Mouse (Mus musculus): Measurements from ENCODE around the gene 1110004F10Rik. TPM values are rescaled to one million over a fixed set of nuclear protein-coding genes. Genes with fewer than 3 reads are reported as not detected.

1110004F10Rik gene
- total and polyA plus RNA-seq, 3 experiments = 158 to 182 TPM; not detected in 1

- no peaks in the 10 kb centered on the region for H3K9me3 ChIP-seq (replicated peaks; ENCODE audit: insufficient read depth, low read length)
- no peaks in the 10 kb centered on the region for H3K27me3 ChIP-seq (ENCODE audit: control insufficient read depth in 1 of 2, insufficient read depth in 2 of 2, low read length in 2 of 2)
- H3K79me2 ChIP-seq (ENCODE audit: control insufficient read depth, insufficient read depth, low read length, poor library complexity) = no peaks in the 10 kb centered on the region
- H3K27ac ChIP-seq (ENCODE audit: control insufficient read depth, low read depth, low read length) = no peak overlapping the region
- DNase-seq (ENCODE audit: low read depth, low spot score) = peak; percentile 13
- H3K4me3 ChIP-seq (ENCODE audit: control insufficient read depth in 1 of 2, insufficient read depth in 1 of 2, low read depth in 2 of 2, low read length in 2 of 2) = no peak overlapping the region
- peaks cover 4 to 6% of the 10 kb centered on the region in 2 experiments; a peak in 2 of 4 replicates for H3K4me1 ChIP-seq (ENCODE audit: control insufficient read depth in 1 of 2, insufficient read depth in 2 of 2, low read length in 2 of 2)
- H3K9ac ChIP-seq (ENCODE audit: control insufficient read depth, low read depth, low read length, poor library complexity, severe bottlenecking) = no peak overlapping the region
- H3K36me3 ChIP-seq (ENCODE audit: control insufficient read depth in 1 of 2, insufficient read depth in 2 of 2, low read length in 2 of 2) = peaks cover 0 to 7% of the 10 kb centered on the region in 2 experiments; a peak in 2 of 4 replicates
- peak in 2 of 3 experiments; percentile 22 to 41; a peak in 5 of 6 replicates for TF ChIP-seq CTCF (IDR thresholded peaks at IDR 0.05 in 2 of 3, conservative IDR thresholded peaks at IDR 0.05 in 1 of 3; ENCODE audit: control insufficient read depth in 1 of 3, insufficient read depth in 1 of 3, low read depth in 2 of 3, low read length in 3 of 3, poor library complexity in 1 of 3, severe bottlenecking in 1 of 3)
- TF ChIP-seq MEF2A (IDR thresholded peaks at IDR 0.05; ENCODE audit: extremely low read depth, insufficient replicate concordance, low read depth, low read length, poor library complexity, severe bottlenecking) = no peak
Observed at GRCm38 (mm10) chr7:116134413-116135292, 95.5 kb downstream of the 1110004F10Rik start.

GRCm38 (mm10) chr7:116137149-116137548 lies 98.0 kb downstream of the 1110004F10Rik start:
- Histone ChIP-seq H3K27ac (ENCODE audit: control insufficient read depth, low read depth, low read length) (no peak overlapping the region), H3K4me1 (ENCODE audit: control insufficient read depth in 1 of 2, insufficient read depth in 2 of 2, low read length in 2 of 2) (no peaks in the 10 kb centered on the region; a peak in 1 of 4 replicates), H3K9me3 (replicated peaks; ENCODE audit: insufficient read depth, low read length) (no peaks in the 10 kb centered on the region), H3K4me3 (ENCODE audit: control insufficient read depth in 1 of 2, insufficient read depth in 1 of 2, low read depth in 2 of 2, low read length in 2 of 2) (no peak overlapping the region), H3K36me3 (ENCODE audit: control insufficient read depth in 1 of 2, insufficient read depth in 2 of 2, low read length in 2 of 2) (no peaks in the 10 kb centered on the region), H3K79me2 (ENCODE audit: control insufficient read depth, insufficient read depth, low read length, poor library complexity) (no peaks in the 10 kb centered on the region), H3K27me3 (ENCODE audit: control insufficient read depth in 1 of 2, insufficient read depth in 2 of 2, low read length in 2 of 2) (no peaks in the 10 kb centered on the region), H3K9ac (ENCODE audit: control insufficient read depth, low read depth, low read length, poor library complexity, severe bottlenecking) (no peak overlapping the region)
- no peak for DNase-seq (ENCODE audit: low read depth, low spot score)
- no peak for TF ChIP-seq GATA1 (IDR thresholded peaks at IDR 0.05; ENCODE audit: low read depth, low read length)
- TF ChIP-seq ETS1 (IDR thresholded peaks at IDR 0.05; ENCODE audit: low read depth, low read length) = no peak
- no peak for TF ChIP-seq MXI1 (IDR thresholded peaks at IDR 0.05; ENCODE audit: low read depth, low read length)
- TF ChIP-seq CHD2 (IDR thresholded peaks at IDR 0.05; ENCODE audit: low read length) = no peak
- TF ChIP-seq SIN3A (IDR thresholded peaks at IDR 0.05; ENCODE audit: low read length) = no peak
- TF ChIP-seq MEF2A (IDR thresholded peaks at IDR 0.05; ENCODE audit: extremely low read depth, insufficient replicate concordance, low read depth, low read length, poor library complexity, severe bottlenecking) = no peak
- no peak for TF ChIP-seq USF2 (IDR thresholded peaks at IDR 0.05; ENCODE audit: borderline replicate concordance in 1 of 2, insufficient read depth in 1 of 2, low read depth in 1 of 2, low read length in 2 of 2)
- TF ChIP-seq POLR2A (IDR thresholded peaks at IDR 0.05; ENCODE audit: control insufficient read depth in 1 of 2, insufficient read depth in 1 of 2, low read depth in 1 of 2, low read length in 2 of 2, poor library complexity in 1 of 2) = no peak
- TF ChIP-seq MAFK (IDR thresholded peaks at IDR 0.05; ENCODE audit: borderline replicate concordance, low read depth, low read length) = no peak
- no peak for TF ChIP-seq JUND (IDR thresholded peaks at IDR 0.05; ENCODE audit: low read depth, low read length)
- no peak for TF ChIP-seq MYC (IDR thresholded peaks at IDR 0.05; ENCODE audit: low read depth, low read length)
- no peak for TF ChIP-seq NELFE (IDR thresholded peaks at IDR 0.05; ENCODE audit: low read depth, low read length)
- TF ChIP-seq CTCF (IDR thresholded peaks at IDR 0.05 in 2 of 3, conservative IDR thresholded peaks at IDR 0.05 in 1 of 3; ENCODE audit: control insufficient read depth in 1 of 3, insufficient read depth in 1 of 3, low read depth in 2 of 3, low read length in 3 of 3, poor library complexity in 1 of 3, severe bottlenecking in 1 of 3) = no peak
- no peak for TF ChIP-seq HCFC1 (IDR thresholded peaks at IDR 0.05; ENCODE audit: low read depth, low read length)
- no peak for TF ChIP-seq MAZ (IDR thresholded peaks at IDR 0.05; ENCODE audit: low read depth, low read length)

Data from MEL (cell line).